Mouse (Mus musculus) olfactory bulb, adult 2 months (tissue): ENCODE results near the gene Ube2r2. TPM values are rescaled to one million over a fixed set of nuclear protein-coding genes. Genes with fewer than 3 reads are reported as not detected.

Experiments used
- H3K27ac ChIP-seq: fragments of 200-500 bp; 2 replicates; pipeline ENCODE4 v1.5.1; 2012; ENCODE audit warnings: low read depth, low read length; ENCODE audit not compliant: insufficient read depth
- H3K4me1 ChIP-seq: fragments of 200-500 bp; 2 replicates; pipeline ENCODE4 v1.6.1; 2012; ENCODE audit warnings: low read length; ENCODE audit not compliant: control insufficient read depth, insufficient read depth
- H3K4me3 ChIP-seq: fragments of 200-500 bp; 2 replicates; pipeline ENCODE4 v1.5.1; 2012; ENCODE audit warnings: mild to moderate bottlenecking, low read depth, low read length, moderate library complexity; ENCODE audit not compliant: insufficient read depth
- CTCF ChIP-seq: fragments of 200-500 bp; IDR thresholded peaks from 2 replicates; pipeline ENCODE4 v1.5.1; 2012; ENCODE audit warnings: low read depth, mild to moderate bottlenecking, low read length, moderate library complexity; ENCODE audit not compliant: insufficient read depth
- POLR2A ChIP-seq: fragments of 200-500 bp; IDR thresholded peaks from 2 replicates; pipeline ENCODE4 v1.6.1; 2012; ENCODE audit warnings: mild to moderate bottlenecking, low read depth, low read length, moderate library complexity; ENCODE audit not compliant: insufficient read depth
- WGBS: fragments of 180-500 bp; shearing (Covaris S2); methylation state at CpG from one replicate; pipeline ENCODE4 v1.1.7; 2018; 5-methylcytosine and 5-hydroxymethylcytosine counted together
- polyA plus RNA-seq: library from polyadenylated mRNA; stranded (reverse); fragments of >200 nt; gene quantifications from 2 replicates; pipeline ENCODE4 v1.2.4, GENCODE M21; 2012; ENCODE audit warnings: low replicate concordance; ENCODE audit not compliant: missing spikeins, insufficient read depth, insufficient read length

Gene Ube2r2
- polyA plus RNA-seq, 1 experiment, result not detected

DNA sequence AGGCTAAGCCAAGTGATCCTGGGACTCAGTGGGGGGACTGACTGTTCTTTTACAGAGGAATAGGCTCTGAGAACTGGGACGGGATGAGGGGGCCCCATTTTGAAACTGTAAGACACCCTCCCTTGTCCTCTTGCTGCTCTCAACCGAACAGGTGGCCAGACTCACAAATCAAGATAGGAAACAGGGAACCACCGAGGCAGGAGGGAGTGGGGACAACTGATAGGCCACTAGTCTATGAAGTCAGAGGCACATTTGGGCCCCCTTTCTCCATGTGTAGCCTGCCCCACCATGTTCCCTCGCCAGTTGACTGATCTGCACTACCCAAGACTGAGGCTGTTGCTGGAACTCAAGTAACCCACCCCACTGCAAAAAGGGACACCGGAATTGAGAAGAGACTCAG lies 38.7 kb upstream of the Ube2r2 start:
- 92% methylated on average over 5 of the region's 5 CpGs for WGBS
- H3K4me3 ChIP-seq, result no peak overlapping the region
- TF ChIP-seq CTCF, result no peak
- TF ChIP-seq POLR2A, result no peak
- no peak overlapping the region for H3K27ac ChIP-seq
- H3K4me1 ChIP-seq, result peaks cover 11% of the 10 kb centered on the region

DNA sequence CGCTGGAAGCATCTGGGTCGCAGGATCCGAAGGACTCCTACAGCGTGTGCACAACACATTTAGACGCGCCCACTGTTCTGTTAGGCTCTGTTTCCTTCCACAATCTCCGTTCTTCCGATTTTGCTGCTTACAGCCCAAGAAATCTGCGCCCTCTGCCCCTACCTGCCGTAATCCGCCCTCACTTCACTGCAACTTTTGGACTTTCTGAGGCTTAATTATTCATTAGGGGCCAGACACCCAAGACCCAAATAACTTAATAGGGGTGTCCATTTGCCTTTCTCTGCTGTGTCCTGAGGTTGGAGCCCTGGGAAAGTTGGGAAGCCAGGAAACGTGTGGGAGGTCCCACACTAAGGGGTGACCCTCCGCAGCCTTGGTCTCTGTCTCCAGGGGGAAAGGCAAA lies 38.2 kb upstream of the Ube2r2 start:
- Histone ChIP-seq H3K4me1 (peaks cover 11% of the 10 kb centered on the region), H3K27ac (no peak overlapping the region), H3K4me3 (no peak overlapping the region)
- TF ChIP-seq CTCF (no peak), POLR2A (no peak)
- 69% methylated on average over 13 of the region's 13 CpGs for WGBS

- TF ChIP-seq POLR2A (no peak), CTCF (peak; percentile 8; the same call in 1 of the 2 replicates)
- WGBS, result 2% methylated on average over 42 of the region's 42 CpGs
- no peak within 1 kb of the TSS for H3K27ac ChIP-seq
- peak within 1 kb of the TSS; percentile 46 for H3K4me3 ChIP-seq
- H3K4me1 ChIP-seq, result peaks cover 11% of the 10 kb centered on the region
Measured at GRCm38 (mm10) chr4:41097871-41098576, 37.5 kb upstream of the Ube2r2 start, which contains the start of gene Aqp3. TSS of gene Aqp3 (minus strand) at chr4:41098183.

DNA sequence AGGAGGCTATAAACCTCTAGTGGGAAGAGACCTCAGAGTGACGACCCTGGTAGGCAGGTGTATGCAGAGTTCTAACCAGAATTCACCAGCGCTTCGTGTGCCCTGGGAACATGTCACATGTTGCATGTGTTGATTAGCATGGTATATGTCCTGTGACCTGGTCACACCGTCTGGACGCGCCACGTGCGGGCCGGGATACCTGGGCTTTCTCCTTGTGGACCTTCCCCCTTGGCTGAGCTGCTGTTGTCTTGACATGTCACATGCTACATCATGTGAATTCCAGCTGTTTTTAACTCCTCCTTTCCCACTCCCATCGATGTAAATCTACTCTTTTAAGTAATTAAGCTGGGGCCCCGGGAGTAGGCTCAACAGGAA lies 37.0 kb upstream of the Ube2r2 start:
- TF ChIP-seq CTCF, result no peak
- no peak for TF ChIP-seq POLR2A
- 13% methylated on average over 11 of the region's 11 CpGs for WGBS
- no peak overlapping the region for H3K27ac ChIP-seq
- H3K4me1 ChIP-seq, result peaks cover 11% of the 10 kb centered on the region
- H3K4me3 ChIP-seq, result no peak overlapping the region

GRCm38 (mm10) chr4:41100986-41101385 lies 34.6 kb upstream of the Ube2r2 start:
- Histone ChIP-seq H3K4me3 (no peak overlapping the region), H3K27ac (no peak overlapping the region), H3K4me1 (peaks cover 11% of the 10 kb centered on the region)
- no peak for TF ChIP-seq POLR2A
- no peak for TF ChIP-seq CTCF
- WGBS, result 38% methylated on average over 1 of the region's 1 CpGs

GRCm38 (mm10) chr4:41102901-41103300 lies 32.6 kb upstream of the Ube2r2 start:
- no peak for TF ChIP-seq CTCF
- Histone ChIP-seq H3K4me1 (peaks cover 11% of the 10 kb centered on the region), H3K27ac (no peak overlapping the region), H3K4me3 (no peak overlapping the region)

DNA sequence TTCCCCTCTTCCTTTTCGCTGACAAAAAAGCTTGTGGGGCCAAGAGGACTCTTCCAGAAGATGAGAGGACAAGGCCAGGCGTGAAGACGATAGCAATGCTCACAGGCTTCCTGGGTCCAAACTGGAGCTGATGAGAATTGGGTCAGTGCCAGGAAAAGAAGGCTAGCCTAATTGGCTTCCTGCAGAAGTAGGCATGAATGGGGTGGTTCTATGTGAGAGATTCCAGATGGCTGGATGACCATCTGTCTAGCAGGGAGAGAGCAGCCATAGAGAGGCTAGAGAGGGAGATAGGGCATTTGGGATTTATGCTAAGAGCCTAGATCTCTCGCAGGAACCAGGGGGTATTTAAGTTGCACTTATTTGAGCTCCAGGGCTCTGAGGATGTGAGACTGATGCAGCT lies 28.1 kb upstream of the Ube2r2 start:
- TF ChIP-seq POLR2A, result no peak
- TF ChIP-seq CTCF, result no peak
- no peak overlapping the region for H3K4me3 ChIP-seq
- peaks cover 10% of the 10 kb centered on the region for H3K4me1 ChIP-seq
- WGBS, result 67% methylated on average over 4 of the region's 4 CpGs
- H3K27ac ChIP-seq, result no peak overlapping the region

GRCm38 (mm10) chr4:41108717-41109425 lies 26.7 kb upstream of the Ube2r2 start:
- H3K4me1 ChIP-seq, result peaks cover 10% of the 10 kb centered on the region
- TF ChIP-seq POLR2A (no peak), CTCF (no peak)
- 70% methylated on average over 10 of the region's 10 CpGs for WGBS
- no peak overlapping the region for H3K4me3 ChIP-seq
- H3K27ac ChIP-seq, result no peak overlapping the region

- TF ChIP-seq CTCF (no peak), POLR2A (no peak)
- H3K4me3 ChIP-seq, result no peak overlapping the region
- H3K4me1 ChIP-seq, result no peaks in the 10 kb centered on the region
- H3K27ac ChIP-seq, result no peak overlapping the region
- WGBS, result 65% methylated on average over 9 of the region's 9 CpGs
Measured at GRCm38 (mm10) chr4:41114358-41115070, 21.0 kb upstream of the Ube2r2 start.
